Mouse (Mus musculus) kidney, embryonic 16.5 days (tissue): ENCODE data around the gene Astn2. TPM values are rescaled to one million over a fixed set of nuclear protein-coding genes. Genes with fewer than 3 reads are reported as not detected.

Experiments used
- ATAC-seq: fragments of 200-750 bp; cut with Nextera tagmentation; 2 replicates; pipeline ENCODE4 v1.8.0; 2017; ENCODE audit warnings: moderate TSS enrichment; ENCODE audit not compliant: low FRiP score, low TSS enrichment
- H3K27ac ChIP-seq: fragments of 300-500 bp; sonication (generic); 2 replicates; pipeline ENCODE4 v1.5.1; 2014; ENCODE audit warnings: low read length
- H3K27me3 ChIP-seq: fragments of 300-500 bp; sonication (generic); 2 replicates; pipeline ENCODE4 v1.6.1; 2014; ENCODE audit warnings: low read length, control low read depth, mixed read lengths; ENCODE audit not compliant: insufficient read depth
- H3K36me3 ChIP-seq: fragments of 300-500 bp; sonication (generic); 2 replicates; pipeline ENCODE4 v1.6.1; 2014; ENCODE audit warnings: low read length, control low read depth, mixed read lengths; ENCODE audit not compliant: insufficient read depth
- H3K4me1 ChIP-seq: fragments of 300-500 bp; sonication (generic); 2 replicates; pipeline ENCODE4 v1.6.1; 2014; ENCODE audit warnings: low read length, control low read depth, mixed read lengths; ENCODE audit not compliant: insufficient read depth
- H3K4me2 ChIP-seq: fragments of 300-500 bp; sonication (generic); replicated peaks from 2 replicates; pipeline ENCODE4 v1.6.1; 2014; ENCODE audit warnings: low read depth, low read length
- H3K4me3 ChIP-seq: fragments of 300-500 bp; sonication (generic); 2 replicates; pipeline ENCODE4 v1.5.1; 2014; ENCODE audit warnings: mild to moderate bottlenecking, low read length
- H3K9ac ChIP-seq: fragments of 300-500 bp; sonication (generic); replicated peaks from 2 replicates; pipeline ENCODE4 v1.6.1; 2014; ENCODE audit warnings: low read length
- H3K9me3 ChIP-seq: fragments of 300-500 bp; sonication (generic); 2 replicates; pipeline ENCODE4 v1.6.1; 2016; ENCODE audit warnings: low read length, control low read depth
- WGBS: fragments of 180-500 bp; shearing (Covaris S2); extraction: QIAGEN DNeasy Blood & Tissue Kit; methylation state at CpG from one replicate; pipeline ENCODE4 v1.1.7; 2014; 5-methylcytosine and 5-hydroxymethylcytosine counted together
- polyA plus RNA-seq: library from polyadenylated mRNA; unstranded; fragments of >200 nt; fragmentation: Nextera tagmentation; extraction: Ambion mirVana; gene quantifications from 2 replicates; pipeline ENCODE4 v1.2.1, GENCODE M21; 2015

Gene Astn2
- polyA plus RNA-seq, 1 experiment from 2014 or later, result 0.11 TPM

DNA sequence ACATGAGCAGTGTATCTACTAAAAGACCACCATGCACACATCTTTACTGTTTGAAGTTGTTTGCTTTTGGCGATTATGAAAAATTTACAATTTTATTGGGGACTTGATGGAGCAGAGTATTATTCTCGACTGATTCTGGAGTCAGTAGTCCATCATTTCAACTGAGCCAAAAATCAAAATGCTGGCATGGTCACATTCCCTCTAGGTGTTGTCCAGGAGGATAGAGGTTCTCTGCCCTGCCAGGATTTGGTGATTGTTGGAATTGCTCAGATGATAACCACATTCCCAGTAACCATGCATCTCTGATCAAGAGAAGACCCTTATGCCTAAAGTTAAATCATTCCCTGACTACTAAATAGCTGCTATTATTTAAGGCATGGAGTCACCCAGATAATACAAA, 83.4 kb downstream of the Astn2 start:
- H3K9ac ChIP-seq, result no peak overlapping the region
- 85% methylated on average over 2 of the region's 2 CpGs for WGBS
- no peak overlapping the region for H3K4me3 ChIP-seq
- no peak overlapping the region for H3K27ac ChIP-seq
- no peaks in the 10 kb centered on the region for H3K4me1 ChIP-seq
- no peak overlapping the region for H3K4me2 ChIP-seq
- no peaks in the 10 kb centered on the region for H3K9me3 ChIP-seq
- H3K36me3 ChIP-seq, result no peaks in the 10 kb centered on the region
- no peaks in the 10 kb centered on the region for H3K27me3 ChIP-seq
- ATAC-seq, result no peak

DNA sequence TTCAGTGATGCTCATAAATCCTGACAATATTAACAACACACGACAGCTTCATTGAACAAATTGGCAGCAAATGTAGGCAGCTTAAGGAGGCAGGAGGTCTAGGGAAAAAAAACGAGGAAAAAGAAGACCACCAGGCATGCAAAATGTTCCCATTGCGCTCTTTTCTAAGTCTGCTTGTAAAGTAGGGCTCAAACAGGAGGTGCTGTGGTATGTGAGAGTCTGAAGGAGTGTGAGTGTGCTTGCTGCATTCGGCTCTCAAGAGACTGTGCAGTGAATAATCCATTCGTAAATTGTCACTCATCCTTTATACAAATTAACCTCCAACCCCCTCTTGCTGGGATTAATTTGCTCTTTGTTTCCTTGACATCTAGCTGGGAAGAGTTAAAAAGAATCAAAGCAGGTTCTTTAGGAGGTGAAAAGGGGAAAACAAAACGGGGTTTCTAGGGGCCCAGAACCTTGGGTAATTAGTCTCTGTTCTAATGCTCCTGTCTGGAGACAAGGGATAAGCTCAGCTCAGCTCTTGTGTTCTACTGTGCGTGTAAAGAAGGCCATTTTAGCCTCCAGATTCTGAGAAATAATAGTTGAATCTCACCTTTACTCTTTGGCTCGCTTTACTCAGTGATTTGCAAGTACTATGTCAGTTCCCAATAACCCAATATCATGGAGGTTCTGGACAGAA, 89.5 kb downstream of the Astn2 start:
- Histone ChIP-seq H3K36me3 (no peaks in the 10 kb centered on the region), H3K27ac (no peak overlapping the region), H3K9ac (no peak overlapping the region), H3K27me3 (no peaks in the 10 kb centered on the region), H3K4me3 (no peak overlapping the region), H3K4me2 (no peak overlapping the region), H3K9me3 (no peaks in the 10 kb centered on the region), H3K4me1 (no peaks in the 10 kb centered on the region)
- 39% methylated on average over 8 of the region's 8 CpGs for WGBS
- no peak for ATAC-seq

DNA sequence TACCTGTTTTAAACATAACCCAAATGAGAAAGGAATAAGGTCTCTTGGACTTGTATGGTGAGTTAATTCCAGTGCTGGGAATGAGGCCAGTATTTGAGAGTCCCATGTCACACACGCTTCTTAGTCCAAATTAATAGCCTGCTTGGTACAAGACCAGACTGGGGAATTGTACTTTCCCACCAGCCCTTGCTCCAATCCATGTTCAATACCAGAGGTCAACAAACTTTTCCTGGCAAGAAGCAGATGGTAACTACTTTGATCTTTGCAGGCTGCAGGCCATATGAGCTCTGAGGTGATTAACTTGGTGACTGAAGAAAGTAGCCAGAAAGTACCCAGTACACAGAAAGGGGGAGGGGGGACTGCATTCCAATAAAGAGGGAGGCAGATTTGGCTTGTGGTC, 91.7 kb downstream of the Astn2 start:
- WGBS, result 68% methylated on average over 1 of the region's 1 CpGs
- no peak for ATAC-seq
- H3K36me3 ChIP-seq, result no peaks in the 10 kb centered on the region

DNA sequence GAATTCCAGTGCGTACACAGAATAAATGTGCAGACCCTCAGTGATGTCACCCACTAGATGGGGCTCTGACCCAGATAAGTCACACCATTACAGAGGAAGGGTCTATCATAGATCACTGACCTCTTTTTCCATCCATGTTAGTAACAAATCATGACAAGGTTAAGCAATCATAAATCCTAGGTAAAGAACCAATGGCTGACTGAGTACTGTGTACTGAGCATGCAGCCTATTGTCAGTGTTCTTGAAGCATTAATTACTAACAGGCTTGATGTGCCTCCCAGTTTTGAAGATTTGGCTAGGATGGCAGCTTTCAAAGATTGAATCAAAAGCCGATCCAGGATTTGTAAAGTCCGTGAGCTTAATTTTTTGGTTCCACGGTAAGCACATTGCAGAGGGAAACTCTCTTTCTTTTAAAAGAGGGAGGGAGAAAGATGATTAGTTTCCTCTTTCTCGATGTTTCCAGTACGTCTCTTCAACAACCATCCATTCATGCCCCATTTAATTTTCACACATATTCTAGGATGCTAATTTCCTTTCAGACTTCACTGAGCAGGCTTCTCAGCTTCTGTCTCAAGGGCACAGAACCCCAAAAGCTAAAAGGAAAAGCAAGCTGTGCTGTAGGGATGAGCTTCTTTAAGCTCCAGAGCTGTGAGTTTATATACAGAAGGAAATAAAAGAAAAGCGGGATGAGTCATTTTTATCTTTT, 93.9 kb downstream of the Astn2 start:
- Histone ChIP-seq H3K9ac (no peak overlapping the region), H3K27ac (no peak overlapping the region), H3K9me3 (no peaks in the 10 kb centered on the region), H3K27me3 (no peaks in the 10 kb centered on the region), H3K4me3 (no peak overlapping the region), H3K4me2 (no peak overlapping the region), H3K4me1 (no peaks in the 10 kb centered on the region), H3K36me3 (no peaks in the 10 kb centered on the region)
- WGBS, result 81% methylated on average over 7 of the region's 7 CpGs
- no peak for ATAC-seq

More for the DNA sequence above, 91.7 kb downstream of the Astn2 start:
- no peaks in the 10 kb centered on the region for H3K9me3 ChIP-seq
- no peak overlapping the region for H3K9ac ChIP-seq
- H3K4me3 ChIP-seq, result no peak overlapping the region
- H3K4me2 ChIP-seq, result no peak overlapping the region
- H3K27me3 ChIP-seq, result no peaks in the 10 kb centered on the region
- H3K27ac ChIP-seq, result no peak overlapping the region
- no peaks in the 10 kb centered on the region for H3K4me1 ChIP-seq

DNA sequence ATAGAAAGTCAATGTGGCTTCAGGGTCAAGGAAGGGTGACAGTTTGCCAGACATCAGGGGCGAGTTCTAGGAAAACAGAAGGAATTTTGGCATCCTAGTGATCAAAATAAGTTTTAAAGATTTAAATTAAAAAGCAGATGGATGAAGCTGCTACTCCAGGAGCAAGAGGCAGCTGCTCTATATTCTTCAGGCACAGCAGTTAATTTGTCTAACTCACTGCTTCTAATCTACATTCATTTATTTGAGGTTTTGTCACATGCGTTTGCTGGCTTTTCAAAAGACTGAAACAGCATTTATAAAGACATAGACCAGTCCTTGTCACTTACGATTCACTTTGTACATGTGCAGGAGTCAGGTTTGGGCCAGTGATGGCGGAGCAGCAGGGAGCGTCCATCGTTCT, 98.0 kb downstream of the Astn2 start:
- H3K4me2 ChIP-seq, result no peak overlapping the region
- no peaks in the 10 kb centered on the region for H3K27me3 ChIP-seq
- H3K27ac ChIP-seq, result no peak overlapping the region
- no peaks in the 10 kb centered on the region for H3K36me3 ChIP-seq
- H3K9ac ChIP-seq, result no peak overlapping the region
- ATAC-seq, result no peak
- WGBS, result 76% methylated on average over 6 of the region's 6 CpGs
- no peaks in the 10 kb centered on the region for H3K4me1 ChIP-seq
- no peaks in the 10 kb centered on the region for H3K9me3 ChIP-seq
- H3K4me3 ChIP-seq, result no peak overlapping the region

DNA sequence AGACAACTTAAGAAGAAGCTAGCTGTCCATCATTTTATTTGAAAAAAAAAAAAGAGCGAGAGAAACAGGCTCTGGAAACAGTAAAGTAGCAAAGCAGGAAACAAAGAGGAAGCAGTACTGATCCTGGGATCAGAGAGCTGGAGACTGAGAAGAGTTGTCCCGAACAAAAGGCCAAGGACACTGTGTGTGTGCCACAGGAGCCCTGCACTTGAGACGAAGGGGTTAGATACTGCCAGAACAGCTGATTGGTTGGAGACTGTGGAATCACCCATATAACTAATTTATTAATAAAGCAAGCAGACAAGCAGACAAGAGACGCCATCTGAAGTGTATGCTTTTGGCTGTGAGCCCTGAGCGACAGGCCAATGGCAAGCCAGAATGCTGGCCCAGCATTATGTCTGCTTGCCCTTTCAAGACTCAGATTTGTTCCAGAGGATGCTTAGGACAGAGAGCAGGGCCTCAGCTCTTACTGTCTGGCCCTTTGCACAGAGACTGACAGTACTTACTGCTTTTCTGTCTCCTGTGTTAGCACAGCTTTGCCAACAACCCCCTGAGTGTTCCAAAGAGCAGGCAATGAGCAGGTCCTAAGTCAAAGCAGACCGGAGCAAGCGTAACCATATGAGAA, 101.6 kb downstream of the Astn2 start:
- no peak overlapping the region for H3K4me2 ChIP-seq
- no peaks in the 10 kb centered on the region for H3K27me3 ChIP-seq
- no peak for ATAC-seq
- H3K4me1 ChIP-seq, result no peaks in the 10 kb centered on the region
- no peak overlapping the region for H3K27ac ChIP-seq
- WGBS, result 71% methylated on average over 7 of the region's 7 CpGs
- H3K9me3 ChIP-seq, result no peaks in the 10 kb centered on the region
- H3K4me3 ChIP-seq, result no peak overlapping the region
- no peaks in the 10 kb centered on the region for H3K36me3 ChIP-seq
- H3K9ac ChIP-seq, result no peak overlapping the region

DNA sequence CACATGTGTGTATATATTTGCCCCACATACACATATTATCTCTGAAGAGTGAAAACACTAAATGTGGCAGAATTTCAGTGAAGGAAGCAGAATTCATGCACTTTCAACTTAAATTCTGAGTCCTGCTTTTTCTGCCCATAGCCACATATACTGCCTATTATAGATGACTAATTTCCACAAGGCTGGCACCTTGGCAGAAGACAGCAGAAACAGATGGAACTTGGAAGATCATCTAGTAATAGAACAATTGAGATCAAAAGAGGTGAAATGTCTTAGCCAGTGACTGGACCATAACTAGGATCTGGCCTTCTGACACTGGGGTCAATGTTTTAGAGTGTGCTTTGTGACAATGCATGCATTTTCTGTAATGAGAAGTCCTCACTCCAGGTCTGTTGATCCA, 119.4 kb downstream of the Astn2 start:
- no peak overlapping the region for H3K4me2 ChIP-seq
- no peak for ATAC-seq
- no peaks in the 10 kb centered on the region for H3K4me1 ChIP-seq
- no peaks in the 10 kb centered on the region for H3K27me3 ChIP-seq
- no peaks in the 10 kb centered on the region for H3K9me3 ChIP-seq
- H3K27ac ChIP-seq, result no peak overlapping the region
- no peak overlapping the region for H3K4me3 ChIP-seq
- H3K9ac ChIP-seq, result no peak overlapping the region
- no peaks in the 10 kb centered on the region for H3K36me3 ChIP-seq

DNA sequence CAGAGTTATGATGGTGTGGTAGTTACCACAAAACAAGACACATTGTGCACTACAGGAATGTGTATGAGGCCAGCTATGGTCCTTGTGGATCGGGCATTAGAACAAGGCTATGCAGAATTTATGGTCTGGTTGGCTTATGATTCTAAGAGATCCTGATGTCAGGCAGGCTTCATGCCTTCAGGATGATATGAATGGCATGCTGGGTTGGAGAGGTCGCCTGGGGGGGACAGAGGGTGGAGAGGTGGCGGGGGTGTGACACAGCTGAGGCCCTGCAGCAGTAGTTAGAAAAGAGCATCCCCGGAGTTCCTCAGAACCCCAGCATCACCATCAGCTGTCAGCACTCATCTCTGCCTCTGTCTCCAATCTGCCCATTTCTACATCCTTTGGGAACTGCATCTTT, 128.3 kb downstream of the Astn2 start:
- no peak overlapping the region for H3K4me3 ChIP-seq
- H3K9ac ChIP-seq, result no peak overlapping the region
- no peak overlapping the region for H3K27ac ChIP-seq
- 67% methylated on average over 4 of the region's 4 CpGs for WGBS
- H3K4me1 ChIP-seq, result no peaks in the 10 kb centered on the region
- H3K27me3 ChIP-seq, result no peaks in the 10 kb centered on the region
- H3K36me3 ChIP-seq, result no peaks in the 10 kb centered on the region
- no peaks in the 10 kb centered on the region for H3K9me3 ChIP-seq
- no peak for ATAC-seq
- H3K4me2 ChIP-seq, result no peak overlapping the region

DNA sequence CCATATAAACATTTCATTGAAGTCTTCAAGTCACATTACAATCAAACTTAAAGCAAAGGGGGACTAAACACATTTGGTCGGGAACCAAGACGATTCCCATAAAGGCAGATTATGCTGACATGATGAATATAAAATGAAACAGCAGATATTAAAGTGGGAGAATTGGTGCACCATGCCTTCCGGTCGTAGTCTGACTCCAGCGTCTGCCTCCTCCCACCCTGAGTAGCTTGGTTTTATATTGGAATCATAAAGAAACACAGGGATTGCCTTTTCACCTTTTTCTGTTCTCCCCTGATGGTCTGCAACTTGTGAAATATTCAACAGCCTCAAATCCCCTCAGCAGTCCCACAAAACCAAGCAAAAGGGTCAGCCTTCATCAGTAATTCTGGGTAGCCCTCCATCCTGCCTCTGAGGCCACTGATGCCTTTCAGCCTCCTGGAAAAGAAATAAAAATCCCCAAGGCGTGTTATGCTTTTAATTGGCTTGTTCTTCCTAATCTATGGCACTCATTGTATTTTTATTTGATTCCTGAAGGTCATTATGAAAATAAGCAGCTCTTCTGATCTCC, 132.8 kb downstream of the Astn2 start:
- Histone ChIP-seq H3K4me3 (no peak overlapping the region), H3K9ac (no peak overlapping the region), H3K36me3 (no peaks in the 10 kb centered on the region), H3K27ac (no peak overlapping the region), H3K4me2 (no peak overlapping the region), H3K27me3 (no peaks in the 10 kb centered on the region), H3K9me3 (no peaks in the 10 kb centered on the region), H3K4me1 (no peaks in the 10 kb centered on the region)
- 86% methylated on average over 6 of the region's 6 CpGs for WGBS
- no peak for ATAC-seq

DNA sequence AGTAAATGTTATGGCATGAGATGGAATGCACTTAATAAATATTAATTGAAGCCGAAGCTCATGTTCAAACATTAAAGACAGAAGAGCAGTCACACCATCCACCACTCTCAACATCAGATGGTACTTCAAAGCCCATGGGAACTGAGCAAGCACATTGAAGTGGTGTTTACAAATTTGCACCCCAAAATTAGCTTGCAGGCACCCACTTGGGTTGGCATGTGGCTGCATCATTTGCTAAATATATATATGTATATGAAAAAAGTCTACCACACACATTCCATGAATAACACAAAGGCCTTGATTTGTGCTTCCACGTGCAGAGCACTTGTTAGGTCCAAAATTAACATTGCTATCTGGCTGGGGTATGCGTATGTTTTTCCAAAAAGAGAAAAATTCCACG, 140.4 kb downstream of the Astn2 start:
- no peak for ATAC-seq
- Histone ChIP-seq H3K4me1 (no peaks in the 10 kb centered on the region), H3K4me3 (no peak overlapping the region), H3K27ac (no peak overlapping the region), H3K4me2 (no peak overlapping the region), H3K27me3 (no peaks in the 10 kb centered on the region), H3K9ac (no peak overlapping the region), H3K36me3 (no peaks in the 10 kb centered on the region), H3K9me3 (no peaks in the 10 kb centered on the region)
- WGBS, result 82% methylated on average over 4 of the region's 4 CpGs
